Mouse (Mus musculus): ENCODE results near the gene Zfp426.

The Zfp426 gene

DNA sequence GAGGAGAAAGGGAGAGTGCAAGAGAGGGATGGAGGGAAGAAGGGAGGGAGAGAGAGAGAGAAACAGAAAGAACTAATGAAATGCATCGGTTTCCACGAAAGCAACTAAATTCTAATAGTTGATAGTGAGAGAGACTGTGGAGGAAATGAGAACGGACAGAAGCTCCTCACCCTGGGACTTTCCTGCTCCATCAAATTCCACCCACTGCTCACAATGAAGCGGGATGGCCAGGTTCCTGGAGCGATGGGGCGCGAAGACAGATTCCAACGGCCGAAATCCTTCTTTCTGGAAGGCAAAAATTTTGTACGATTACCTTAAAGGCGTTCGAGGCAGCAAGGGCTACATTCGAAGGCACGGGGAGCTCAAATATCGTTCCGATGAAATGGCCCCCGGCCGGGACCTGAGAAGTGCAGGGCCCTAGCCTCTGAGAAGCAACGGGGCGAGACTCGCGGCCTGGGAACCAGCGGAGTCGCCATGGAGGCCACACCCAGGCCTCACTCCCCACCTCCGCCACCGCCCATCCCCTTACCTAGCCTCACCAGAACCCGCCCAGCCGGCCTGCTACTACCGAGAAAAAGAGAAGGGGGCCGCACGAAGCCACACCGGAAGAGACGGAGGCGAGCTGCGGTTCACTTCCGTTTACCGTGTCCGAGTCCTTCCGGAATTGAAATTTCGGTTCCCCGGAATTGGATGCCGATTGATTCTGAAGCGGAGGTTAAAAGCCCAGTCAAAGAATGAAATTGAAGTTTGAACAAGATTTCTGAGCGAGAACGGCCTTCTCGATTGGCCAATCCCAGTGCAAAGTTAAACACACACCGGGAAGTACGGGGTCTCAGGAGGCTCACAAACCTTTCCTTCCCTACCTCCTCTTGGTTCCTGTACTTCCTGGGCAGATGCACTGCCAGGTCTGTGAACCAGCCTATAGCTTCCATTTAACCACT lies 32.9 kb downstream of the Zfp426 start, which contains the start of gene Zfp26:
Gene Zfp26, minus strand, starts transcription at position 786 of the 941 bp plus-strand sequence.
- DNase-seq (ENCODE audit: low spot score): peak; percentile 67

DNA sequence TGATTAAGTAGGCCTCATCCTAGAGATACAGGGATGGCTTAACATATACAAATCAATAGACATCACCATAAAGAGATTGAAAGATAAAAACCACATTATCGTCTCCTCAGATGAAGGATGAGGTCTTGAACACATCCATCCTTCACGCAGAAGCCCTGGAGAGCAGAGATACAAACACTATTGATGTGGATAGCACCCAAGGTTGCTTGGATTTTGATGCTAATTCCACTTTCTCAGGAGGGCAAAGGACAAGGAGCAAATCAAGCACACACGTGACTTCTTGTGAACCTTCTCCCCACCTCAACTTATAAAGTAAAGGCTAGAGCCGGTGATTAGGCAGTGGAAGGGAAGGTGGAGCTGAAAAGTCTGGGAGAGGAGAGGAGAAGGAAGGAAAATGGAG lies 38.9 kb downstream of the Zfp426 start:
- no peak for DNase-seq (ENCODE audit: low spot score)

DNA sequence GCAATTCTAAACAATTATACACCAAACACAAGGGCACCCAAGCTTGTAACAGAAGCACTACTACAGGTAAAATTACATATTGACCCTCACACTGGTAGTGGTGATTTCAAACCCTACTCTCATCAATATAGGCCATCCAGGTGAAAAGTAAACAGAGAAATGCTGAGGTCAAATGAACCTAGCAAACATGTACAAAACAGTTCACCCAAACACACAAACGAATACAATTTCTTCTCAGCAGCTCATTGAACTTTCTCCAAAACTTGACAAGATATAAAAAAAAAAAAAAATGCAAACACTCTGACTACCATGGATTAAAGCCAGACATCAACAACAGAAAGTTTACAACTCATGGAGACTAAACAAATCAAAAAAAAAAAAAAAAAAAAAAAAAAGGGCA lies 41.1 kb downstream of the Zfp426 start:
- DNase-seq (ENCODE audit: low spot score): no peak

- DNase-seq (ENCODE audit: low spot score): no peak
These were observed 49.3 kb downstream of the Zfp426 start for GRCm38 (mm10) chr9:20443183-20443783.

- no peak for DNase-seq (ENCODE audit: low spot score)
These were observed 62.5 kb downstream of the Zfp426 start for GRCm38 (mm10) chr9:20430004-20430403.

All from ovary, adult 18-20 months (tissue).